Mouse (Mus musculus) left cerebral cortex, postnatal 25 days (tissue): ENCODE results near the gene Mfsd9. TPM values are rescaled to one million over a fixed set of nuclear protein-coding genes. Genes with fewer than 3 reads are reported as not detected.

Experiments used
- DNase-seq, 2 experiments: peaks; one replicate each; pipeline ENCODE4 v3.0.0; 2022; ENCODE audit warnings: low spot score in 2 of 2, mixed read lengths in 1 of 2
- intact Hi-C: fragments of 180-260 bp; cut with DNase I; formaldehyde crosslinking; loops from one replicate; pipeline ENCODE4 v1.15.1; 2025
- total RNA-seq, 2 experiments: library from RNA; stranded (reverse); gene quantifications; 2 replicates each; pipeline ENCODE4 v1.2.3; 2021

Mfsd9 gene
- total RNA-seq, 2 experiments from 2014 or later = 3.6 to 4.3 TPM

DNA sequence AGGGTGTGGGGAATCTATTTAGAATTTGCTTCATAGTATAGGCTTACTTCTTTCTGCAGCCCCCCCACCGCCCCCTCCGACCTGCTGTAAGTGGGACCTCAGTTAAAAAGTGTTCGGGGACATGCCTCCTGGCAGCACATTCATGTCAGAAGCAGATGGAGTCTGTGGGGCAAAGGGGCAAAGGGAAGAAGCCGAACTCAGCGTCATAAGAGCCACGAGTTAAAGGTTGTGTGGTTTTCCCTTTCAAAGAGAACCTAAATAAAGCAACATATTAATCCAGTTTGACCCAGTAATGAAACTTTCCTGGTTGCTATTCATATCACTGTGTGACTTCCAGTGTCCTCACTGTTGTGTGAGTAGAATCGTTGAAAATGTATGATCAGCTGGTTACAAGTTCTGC lies 63.1 kb downstream of the Mfsd9 start:
- DNase-seq = no peak
- intact Hi-C loops = no loop called here

DNA sequence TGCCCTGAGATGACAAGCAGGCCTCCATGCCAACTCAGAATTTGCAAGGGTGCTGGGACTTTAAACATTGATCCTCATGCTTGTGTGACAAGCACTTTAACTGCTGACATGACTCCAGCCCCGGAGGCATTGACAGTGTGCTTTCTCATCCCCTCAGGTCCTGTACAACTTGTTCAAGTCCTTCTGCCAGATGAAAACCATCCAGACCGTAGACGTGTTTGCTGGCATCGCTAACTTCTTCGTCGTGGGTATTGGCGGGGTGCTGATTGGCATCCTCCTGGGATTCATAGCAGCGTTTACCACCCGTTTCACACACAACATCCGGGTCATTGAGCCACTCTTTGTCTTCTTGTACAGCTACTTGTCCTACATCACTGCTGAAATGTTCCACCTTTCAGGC lies 64.4 kb downstream of the Mfsd9 start:
- DNase-seq = no peak
- intact Hi-C loops = no loop called here

Other genes starting within 250 kb of the Mfsd9 start
- gene Slc9a4, start 210.6 kb downstream of the Mfsd9 start, total RNA-seq = 1 to 10 TPM in 1 of 2 experiments, under 1 TPM in 1; 0.89 to 1.1 TPM
- 1 to 10 TPM; 3.3 to 3.4 TPM for gene Slc9a2, start 110.1 kb downstream of the Mfsd9 start, total RNA-seq
- under 1 TPM in 1 of 2 experiments, not detected in 1; 0.25 TPM for gene Tmem182, start 14.9 kb upstream of the Mfsd9 start, total RNA-seq